Mouse (Mus musculus): ENCODE data around the gene Robo3.

Robo3 gene

GRCm38 (mm10) chr9:37368081-37368830 is 64.8 kb downstream of the Robo3 start:
- DNase-seq (ENCODE audit: low spot score) = no peak

- DNase-seq (ENCODE audit: low spot score) = no peak
These were observed 65.6 kb downstream of the Robo3 start, which contains the start of gene Hepacam for GRCm38 (mm10) chr9:37367301-37368080. TSS of gene Hepacam (plus strand) at chr9:37367351.

- DNase-seq (ENCODE audit: low spot score) = no peak
These were observed 67.3 kb downstream of the Robo3 start for GRCm38 (mm10) chr9:37365706-37366105.
